Mouse (Mus musculus) G1E (cell line): ENCODE data around the gene Csnk2a2.

Experiments used
- CTCF ChIP-seq: IDR thresholded peaks from 2 replicates; pipeline ENCODE4 v1.5.1; 2012; ENCODE audit warnings: low read depth, low read length, inconsistent platforms, mixed read lengths
- TAL1 ChIP-seq: conservative IDR thresholded peaks from 2 replicates; pipeline ENCODE4 v1.6.1; 2012; ENCODE audit warnings: low read depth, low read length, inconsistent platforms, mixed read lengths

DNA sequence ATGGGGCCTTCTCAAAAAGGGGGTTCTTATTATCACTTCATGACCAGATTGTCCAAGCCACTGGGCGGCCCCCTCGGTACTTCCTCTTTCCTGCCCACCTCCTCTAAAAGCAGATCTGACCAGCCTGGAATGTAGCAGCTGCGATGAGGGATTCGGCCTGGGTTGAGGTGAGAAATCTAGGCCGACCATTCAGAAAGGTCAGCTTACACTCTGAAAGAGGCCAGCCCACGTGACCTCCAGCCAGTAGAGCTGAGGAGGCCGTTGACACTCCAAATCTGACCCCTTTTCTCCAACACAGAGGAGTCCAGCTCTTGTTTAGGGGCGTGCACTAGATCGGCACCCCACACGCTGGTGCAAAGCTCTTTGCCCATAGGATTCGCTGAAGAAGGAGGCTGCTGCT, 93.1 kb downstream of the Csnk2a2 start:
- TF ChIP-seq CTCF (no peak), TAL1 (no peak)
